In the genomic region with DNA sequence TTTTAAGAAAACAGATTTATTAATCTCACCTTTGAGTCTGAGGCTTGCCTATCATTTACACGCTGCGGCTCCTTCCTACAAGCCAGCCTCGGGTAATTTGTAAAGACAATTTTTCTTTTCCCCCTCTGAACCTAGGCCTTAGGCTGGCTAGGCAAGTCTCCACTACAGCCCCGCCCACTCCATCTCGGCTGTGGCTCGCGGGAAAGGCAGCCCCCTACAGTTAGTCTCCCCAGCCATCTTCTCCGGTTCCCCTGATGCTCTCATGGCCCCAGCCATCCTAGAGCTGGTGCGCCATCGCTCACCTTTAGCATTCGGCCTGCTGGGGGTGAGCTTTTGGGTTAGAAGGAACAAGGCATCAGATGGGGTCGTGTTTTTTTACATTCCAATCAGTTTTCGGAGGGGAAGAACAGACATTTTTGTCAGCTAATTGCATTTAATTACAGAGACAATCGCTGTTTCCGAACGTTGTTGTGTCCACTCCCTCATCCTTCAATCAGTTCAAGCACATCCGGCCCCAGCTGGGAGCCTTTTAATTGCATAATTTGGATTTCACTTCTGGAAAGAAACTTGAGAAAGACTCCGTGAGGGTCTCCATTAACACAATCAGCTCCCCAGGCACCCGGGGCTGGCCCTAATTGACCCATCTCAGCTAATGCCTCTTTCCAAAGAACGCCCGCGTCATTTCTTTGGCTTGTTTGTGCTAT, we compare ENCODE assay signal across 11 mouse cellular contexts. TPM values are rescaled to one million over a fixed set of nuclear protein-coding genes. Genes with fewer than 3 reads are reported as not detected.
DNase-seq lines count a peak whose midpoint lies in the region; ATAC-seq and TF ChIP-seq lines count a peak whose summit lies in the region.
"Had no signal": no experiment of that assay in that cellular context is flagged by ENCODE, and none has a peak within 500 bp of the region (broad histone marks: within the 10 kb centered on the region; RNA-seq: fewer than 3 reads in every experiment).

No protein-coding gene starts in this region.

- no peaks in the 10 kb centered on the region for H3K36me3 ChIP-seq in forebrain, postnatal 0 days (ENCODE audit: insufficient read depth)
- H3K36me3 ChIP-seq in midbrain, embryonic 14.5 days (ENCODE audit: control insufficient read depth, insufficient read depth, low read length), result no peaks in the 10 kb centered on the region
- H3K36me3 ChIP-seq: heart, embryonic 15.5 days; lung, embryonic 15.5 days had no signal

- no peak overlapping the region for H3K9ac ChIP-seq in forebrain, postnatal 0 days
- H3K9ac ChIP-seq in midbrain, embryonic 14.5 days (replicated peaks; ENCODE audit: low read length), result no peak overlapping the region
- H3K9ac ChIP-seq: heart, embryonic 15.5 days; lung, embryonic 15.5 days had no signal

- H3K4me1 ChIP-seq in forebrain, postnatal 0 days (ENCODE audit: insufficient read depth), result no peaks in the 10 kb centered on the region
- 0 out of 2 replicates have a peak, but pooled peaks cover 4% of the 10 kb centered on the region for H3K4me1 ChIP-seq in midbrain, embryonic 14.5 days (ENCODE audit: control insufficient read depth, insufficient read depth, low read length)
- H3K4me1 ChIP-seq: lung, embryonic 15.5 days had no signal

- peaks cover 14% of the 10 kb centered on the region; the same call in 1 of the 2 replicates for H3K27me3 ChIP-seq in forebrain, postnatal 0 days (ENCODE audit: insufficient read depth, low read length)
- no peaks in the 10 kb centered on the region for H3K27me3 ChIP-seq in midbrain, embryonic 14.5 days (ENCODE audit: control insufficient read depth, insufficient read depth, low read length)

- no peak overlapping the region for H3K27ac ChIP-seq in forebrain, postnatal 0 days (ENCODE audit: low read depth, low read length)
- no peak overlapping the region for H3K27ac ChIP-seq in midbrain, embryonic 14.5 days (replicated peaks; ENCODE audit: low read depth, low read length)
- H3K27ac ChIP-seq: heart, embryonic 15.5 days; lung, embryonic 15.5 days had no signal

- no peak for TF ChIP-seq CTCF in forebrain, postnatal 0 days (IDR thresholded peaks at IDR 0.05; ENCODE audit: low read depth)

- no peaks in the 10 kb centered on the region for H3K9me3 ChIP-seq in forebrain, postnatal 0 days (ENCODE audit: low read length)
- H3K9me3 ChIP-seq in midbrain, embryonic 14.5 days (ENCODE audit: control insufficient read depth, low read length), result no peaks in the 10 kb centered on the region
- H3K9me3 ChIP-seq: heart, embryonic 15.5 days; lung, embryonic 15.5 days had no signal

- 9% methylated on average over 22 of the region's 22 CpGs for WGBS in forebrain, postnatal 0 days
- WGBS in midbrain, embryonic 14.5 days, result 13% methylated on average over 22 of the region's 22 CpGs

- DNase-seq in cerebellum, postnatal 10 days, result peak; percentile 20 to 25
- DNase-seq in cerebellum, postnatal 14 days, result no peak
- DNase-seq in embryo, embryonic 10 days (ENCODE audit: low spot score), result peak; percentile 64
- no peak for DNase-seq in forebrain, postnatal 0 days
- peak; percentile 30 for DNase-seq in midbrain, embryonic 14.5 days
- no peak for DNase-seq in frontal cortex, postnatal 14 days (ENCODE audit: low spot score in 2 of 2)
- DNase-seq in heart, adult 18-20 months, result no peak
- no peak for DNase-seq in gastrocnemius, adult 18-20 months (ENCODE audit: low spot score)

- no peak for ATAC-seq in forebrain, postnatal 0 days
- ATAC-seq in midbrain, embryonic 14.5 days (ENCODE audit: low FRiP score, low TSS enrichment), result no peak
- ATAC-seq: Patski had no signal

- H3K4me3 ChIP-seq in forebrain, postnatal 0 days (ENCODE audit: low read depth, low read length), result peak overlapping the region; percentile 12; the same call in 1 of the 2 replicates
- no peak overlapping the region for H3K4me3 ChIP-seq in midbrain, embryonic 14.5 days (replicated peaks; ENCODE audit: low read depth, low read length)
- H3K4me3 ChIP-seq: heart, embryonic 15.5 days; lung, embryonic 15.5 days had no signal

- H3K4me2 ChIP-seq in forebrain, postnatal 0 days (ENCODE audit: low read depth), result peak overlapping the region; percentile 30; the same call in 1 of the 2 replicates
- H3K4me2 ChIP-seq in midbrain, embryonic 14.5 days (ENCODE audit: low read length), result peak overlapping the region; percentile 31; the same call in 1 of the 2 replicates
- H3K4me2 ChIP-seq: heart, embryonic 15.5 days; lung, embryonic 15.5 days had no signal

RNA-seq across cellular contexts. Expression of a gene that starts 8.6 kb away (rescaled TPM):
- total RNA-seq in forebrain, postnatal 0 days (2014; rRNA removed), result 0.38 and 0.46 TPM in 2 replicates
- polyA plus RNA-seq in forebrain, postnatal 0 days (2015; fragmentation: Nextera tagmentation; extraction: Ambion mirVana), result 1.1 and 1.2 TPM in 2 replicates
- not detected in 2 replicates for polyA plus RNA-seq in midbrain, embryonic 14.5 days (2014; fragmentation: Nextera tagmentation; extraction: Ambion mirVana)
- total RNA-seq in heart, adult 18-20 months (2021), result not detected
- total RNA-seq in gastrocnemius, adult 18-20 months (2021), result not detected
- polyA plus RNA-seq: heart, embryonic 15.5 days; Patski had no signal

RNA-seq across cellular contexts. Expression of a gene that starts 57.7 kb away (rescaled TPM):
- 23.2 and 32.0 TPM in 2 replicates for total RNA-seq in forebrain, postnatal 0 days (2014; rRNA removed)
- 17.5 and 23.3 TPM in 2 replicates for polyA plus RNA-seq in forebrain, postnatal 0 days (2015; fragmentation: Nextera tagmentation; extraction: Ambion mirVana)
- 18.8 and 22.9 TPM in 2 replicates for polyA plus RNA-seq in midbrain, embryonic 14.5 days (2014; fragmentation: Nextera tagmentation; extraction: Ambion mirVana)
- 10 to 100 TPM; 70.4 to 86.7 TPM for total RNA-seq in heart, adult 18-20 months (2021)
- total RNA-seq in gastrocnemius, adult 18-20 months (2021), result under 1 TPM; 0.43 to 0.76 TPM

Comparison
In these comparisons a context has a peak if more than half of its experiments do, and no peak if none do; other contexts are left out.
1. DNase-seq: peak in cerebellum, postnatal 10 days (2 of 2), embryo, embryonic 10 days (single experiment) and midbrain, embryonic 14.5 days (single experiment); none in cerebellum, postnatal 14 days (0 of 2), forebrain, postnatal 0 days (single experiment), frontal cortex, postnatal 14 days (0 of 2), heart, adult 18-20 months (0 of 2) and gastrocnemius, adult 18-20 months (single experiment).
2. RNA of a gene that starts 57.7 kb away (total RNA-seq): 70.4 to 86.7 TPM in heart, adult 18-20 months and 23.2 to 32.0 TPM in forebrain, postnatal 0 days; 0.43 to 0.76 TPM in gastrocnemius, adult 18-20 months; every median in the first group is over 10 times any median in the second.